Mouse (Mus musculus): ENCODE data around the gene Zscan21. TPM values are rescaled to one million over a fixed set of nuclear protein-coding genes. Genes with fewer than 3 reads are reported as not detected.
"Not testable (repeated sequence)": the region's sequence is repeated elsewhere in the genome, so short reads cannot be mapped to it uniquely, and the experiment has no call there.

The Zscan21 gene
- polyA plus RNA-seq, 1 experiment from 2014 or later, result 105 TPM

DNA sequence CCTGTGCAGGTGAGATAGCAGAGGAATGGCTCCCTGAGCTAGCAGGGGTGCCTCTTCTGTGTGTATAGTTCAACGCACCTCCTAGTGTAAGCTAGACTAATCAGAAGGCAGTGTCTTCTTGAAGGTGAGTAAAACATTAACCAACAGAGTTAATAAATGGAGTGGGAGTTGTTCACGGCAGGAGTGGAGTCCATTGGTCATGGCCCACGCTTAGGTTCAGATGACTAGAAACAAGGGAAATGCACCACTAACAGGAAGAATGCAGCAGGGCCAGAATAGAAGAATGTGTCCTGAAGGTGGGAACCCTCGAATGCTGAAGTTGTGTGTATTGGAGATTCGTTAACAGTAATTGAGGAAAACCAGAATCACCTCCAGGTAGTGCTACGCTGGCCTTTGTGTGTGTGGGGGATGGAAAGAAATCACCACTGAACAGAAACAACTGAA lies 27.6 kb upstream of the Zscan21 start:
- peaks cover 14% of the 10 kb centered on the region for H3K4me1 ChIP-seq
- peaks cover 51% of the 10 kb centered on the region for H3K36me3 ChIP-seq
- H3K27me3 ChIP-seq (ENCODE audit: low read depth, poor library complexity, severe bottlenecking), result no peaks in the 10 kb centered on the region
- no peak for DNase-seq (ENCODE audit: low spot score)
- H3K27ac ChIP-seq (replicated peaks), result no peak overlapping the region
- H3K4me3 ChIP-seq, result no peak overlapping the region
- 95% methylated on average over 6 of the region's 6 CpGs for WGBS
- no peaks in the 10 kb centered on the region for H3K9me3 ChIP-seq (replicated peaks)

GRCm38 (mm10) chr5:138090271-138090670 lies 26.4 kb upstream of the Zscan21 start:
- peaks cover 14% of the 10 kb centered on the region for H3K4me1 ChIP-seq
- no peaks in the 10 kb centered on the region for H3K9me3 ChIP-seq (replicated peaks)
- DNase-seq (ENCODE audit: low spot score), result peak; percentile 18
- WGBS, result 93% methylated on average over 3 of the region's 3 CpGs
- no peaks in the 10 kb centered on the region for H3K27me3 ChIP-seq (ENCODE audit: low read depth, poor library complexity, severe bottlenecking)
- no peak overlapping the region for H3K27ac ChIP-seq (replicated peaks)
- no peak overlapping the region for H3K4me3 ChIP-seq
- peaks cover 62% of the 10 kb centered on the region for H3K36me3 ChIP-seq

GRCm38 (mm10) chr5:138090737-138091136 lies 26.0 kb upstream of the Zscan21 start:
- H3K9me3 ChIP-seq (replicated peaks), result no peaks in the 10 kb centered on the region
- peaks cover 67% of the 10 kb centered on the region for H3K36me3 ChIP-seq
- DNase-seq (ENCODE audit: low spot score), result no peak
- H3K4me1 ChIP-seq, result peaks cover 14% of the 10 kb centered on the region
- no peaks in the 10 kb centered on the region for H3K27me3 ChIP-seq (ENCODE audit: low read depth, poor library complexity, severe bottlenecking)
- 96% methylated on average over 5 of the region's 5 CpGs for WGBS
- no peak overlapping the region for H3K4me3 ChIP-seq
- no peak overlapping the region for H3K27ac ChIP-seq (replicated peaks)

DNA sequence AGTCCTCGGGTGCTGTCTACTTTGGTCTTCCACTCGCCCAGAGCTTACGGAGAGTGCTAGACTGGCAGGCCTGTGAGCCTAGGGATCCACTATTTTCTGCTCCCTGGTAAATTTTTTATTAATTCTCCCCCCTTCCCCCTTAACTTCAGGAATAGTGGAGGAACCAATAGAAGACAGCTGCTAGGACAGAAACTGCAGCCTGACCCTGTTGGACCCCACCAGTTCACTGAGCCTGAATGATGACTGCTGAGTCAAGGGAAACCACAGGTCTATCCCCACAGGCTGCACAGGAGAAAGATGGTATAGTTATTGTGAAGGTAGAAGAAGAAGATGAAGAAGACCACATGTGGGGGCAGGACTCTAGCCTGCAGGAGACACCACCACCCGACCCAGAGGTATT lies 23.9 kb upstream of the Zscan21 start:
- Histone ChIP-seq H3K4me3 (no peak overlapping the region), H3K27me3 (ENCODE audit: low read depth, poor library complexity, severe bottlenecking) (no peaks in the 10 kb centered on the region), H3K4me1 (no peaks in the 10 kb centered on the region), H3K27ac (replicated peaks) (no peak overlapping the region), H3K36me3 (peaks cover 78% of the 10 kb centered on the region), H3K9me3 (replicated peaks) (no peaks in the 10 kb centered on the region)
- no peak for DNase-seq (ENCODE audit: low spot score)
- 96% methylated on average over 4 of the region's 4 CpGs for WGBS

- 97% methylated on average over 6 of the region's 6 CpGs for WGBS
- Histone ChIP-seq H3K4me3 (no peak overlapping the region), H3K27ac (replicated peaks) (no peak overlapping the region), H3K9me3 (replicated peaks) (no peaks in the 10 kb centered on the region; the same call in 1 of the 2 replicates), H3K36me3 (peaks cover 78% of the 10 kb centered on the region), H3K27me3 (ENCODE audit: low read depth, poor library complexity, severe bottlenecking) (no peaks in the 10 kb centered on the region), H3K4me1 (no peaks in the 10 kb centered on the region)
- no peak for DNase-seq (ENCODE audit: low spot score)
Observed at GRCm38 (mm10) chr5:138094474-138094873, 22.2 kb upstream of the Zscan21 start.

DNA sequence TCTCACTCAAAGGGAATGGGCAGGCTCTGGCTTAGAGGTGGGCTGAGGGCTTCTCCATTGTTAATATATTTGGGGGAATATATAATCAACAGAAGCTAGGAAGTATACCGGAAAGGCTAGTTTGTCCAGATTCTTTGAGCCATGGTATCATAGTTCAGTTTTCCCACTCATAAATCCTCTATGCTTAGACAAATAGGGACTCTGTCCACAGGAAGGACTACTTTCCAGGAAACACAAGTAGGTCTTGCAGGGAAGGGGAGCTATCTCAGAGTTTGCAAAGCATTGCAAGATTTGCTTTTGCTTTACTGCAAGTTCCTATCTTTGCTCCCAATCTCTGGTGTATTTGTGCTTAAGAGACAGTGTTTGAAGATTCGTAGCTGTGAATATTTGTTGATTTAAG lies 11.7 kb upstream of the Zscan21 start:
- DNase-seq (ENCODE audit: low spot score), result no peak
- H3K4me1 ChIP-seq, result peaks cover 7% of the 10 kb centered on the region
- no peak overlapping the region for H3K4me3 ChIP-seq
- no peaks in the 10 kb centered on the region for H3K9me3 ChIP-seq (replicated peaks)
- 91% methylated on average over 2 of the region's 2 CpGs for WGBS
- H3K27me3 ChIP-seq (ENCODE audit: low read depth, poor library complexity, severe bottlenecking), result no peaks in the 10 kb centered on the region
- peaks cover 57% of the 10 kb centered on the region for H3K36me3 ChIP-seq
- no peak overlapping the region for H3K27ac ChIP-seq (replicated peaks)

DNA sequence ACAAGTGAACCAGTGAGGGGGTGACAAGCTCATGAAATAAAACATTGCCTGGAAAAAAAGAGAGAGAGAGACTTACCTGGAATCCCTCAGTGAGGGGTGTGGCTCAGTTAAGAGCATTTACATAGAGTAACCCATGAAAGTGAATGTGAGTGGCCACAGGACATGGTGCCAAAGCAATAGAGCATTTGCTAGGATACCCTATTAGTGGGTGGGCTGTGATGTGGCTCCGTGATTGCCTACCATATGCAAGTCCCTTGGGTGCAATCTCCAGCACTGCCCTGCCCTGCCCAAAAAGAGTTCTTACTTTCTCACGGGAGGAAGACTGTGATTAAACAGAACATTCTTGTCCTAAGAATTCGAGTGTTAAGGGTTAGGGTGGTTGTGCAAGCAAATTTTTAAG lies 9.6 kb upstream of the Zscan21 start:
- H3K4me3 ChIP-seq, result no peak overlapping the region
- no peaks in the 10 kb centered on the region for H3K9me3 ChIP-seq (replicated peaks)
- DNase-seq (ENCODE audit: low spot score), result no peak
- no peak overlapping the region for H3K27ac ChIP-seq (replicated peaks)
- WGBS, result 70% methylated on average over 3 of the region's 3 CpGs
- peaks cover 36% of the 10 kb centered on the region for H3K36me3 ChIP-seq
- H3K4me1 ChIP-seq, result peaks cover 7% of the 10 kb centered on the region
- no peaks in the 10 kb centered on the region for H3K27me3 ChIP-seq (ENCODE audit: low read depth, poor library complexity, severe bottlenecking)

- not testable (repeated sequence) for H3K4me3 ChIP-seq; DNase-seq (ENCODE audit: low spot score); H3K36me3 ChIP-seq; H3K27me3 ChIP-seq (ENCODE audit: low read depth, poor library complexity, severe bottlenecking); H3K27ac ChIP-seq (replicated peaks); H3K9me3 ChIP-seq (replicated peaks); H3K4me1 ChIP-seq
- 63% methylated on average over 4 of the region's 4 CpGs for WGBS
Observed at GRCm38 (mm10) chr5:138109847-138110396, 6.8 kb upstream of the Zscan21 start.

DNA sequence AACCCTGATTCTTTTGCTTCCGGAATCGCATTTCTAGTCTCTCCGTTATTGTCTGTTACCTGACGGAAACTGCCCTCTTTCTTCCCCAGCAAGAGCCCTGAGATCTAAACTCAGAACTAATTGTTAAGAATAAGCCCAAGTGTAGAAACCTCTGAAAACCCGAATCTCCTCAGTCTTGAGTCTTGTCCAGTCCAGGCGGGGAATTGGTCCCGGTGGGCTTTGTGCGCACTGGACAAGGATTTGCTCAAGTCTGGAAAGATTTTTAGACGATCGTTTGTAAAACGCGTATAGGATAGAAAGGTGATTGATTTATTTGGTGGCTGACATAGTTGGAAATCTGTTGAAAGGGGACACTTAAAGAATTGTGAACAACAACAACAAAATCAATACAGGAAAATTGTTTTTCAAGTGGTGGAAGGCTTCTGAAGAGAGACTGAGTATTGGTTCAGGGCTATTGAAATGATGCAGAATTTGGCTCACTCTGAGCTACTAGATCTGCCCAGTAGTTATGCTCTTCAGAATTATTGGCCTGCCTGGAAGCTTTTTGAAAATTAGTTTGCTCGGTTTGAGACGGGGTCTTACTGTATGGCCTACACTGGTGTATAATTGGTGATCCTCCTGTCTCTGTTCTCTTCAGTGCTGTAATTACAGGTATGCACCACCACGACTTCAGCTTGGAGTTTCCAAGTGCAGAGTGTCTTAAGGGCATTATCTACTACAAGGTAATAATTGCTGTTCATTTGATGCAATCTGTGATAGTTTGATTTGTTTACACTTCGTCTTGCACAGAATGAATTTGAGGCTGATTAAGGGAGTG lies 704 bp downstream of the Zscan21 start:
- Histone ChIP-seq H3K27me3 (ENCODE audit: low read depth, poor library complexity, severe bottlenecking) (no peaks in the 10 kb centered on the region), H3K4me3 (peak overlapping the region; percentile 72), H3K36me3 (peaks cover 32% of the 10 kb centered on the region), H3K27ac (replicated peaks) (peak overlapping the region; percentile 92), H3K9me3 (replicated peaks) (no peaks in the 10 kb centered on the region), H3K4me1 (peaks cover 16% of the 10 kb centered on the region)
- DNase-seq (ENCODE audit: low spot score), result no peak
- 13% methylated on average over 16 of the region's 16 CpGs for WGBS

GRCm38 (mm10) chr5:138118041-138118440 lies 1.3 kb downstream of the Zscan21 start:
- H3K4me1 ChIP-seq, result peaks cover 16% of the 10 kb centered on the region
- 77% methylated on average over 3 of the region's 3 CpGs for WGBS
- no peak overlapping the region for H3K27ac ChIP-seq (replicated peaks)
- H3K9me3 ChIP-seq (replicated peaks), result no peaks in the 10 kb centered on the region
- DNase-seq (ENCODE audit: low spot score), result no peak
- peak overlapping the region; percentile 72 for H3K4me3 ChIP-seq
- no peaks in the 10 kb centered on the region for H3K27me3 ChIP-seq (ENCODE audit: low read depth, poor library complexity, severe bottlenecking)
- H3K36me3 ChIP-seq, result peaks cover 38% of the 10 kb centered on the region

DNA sequence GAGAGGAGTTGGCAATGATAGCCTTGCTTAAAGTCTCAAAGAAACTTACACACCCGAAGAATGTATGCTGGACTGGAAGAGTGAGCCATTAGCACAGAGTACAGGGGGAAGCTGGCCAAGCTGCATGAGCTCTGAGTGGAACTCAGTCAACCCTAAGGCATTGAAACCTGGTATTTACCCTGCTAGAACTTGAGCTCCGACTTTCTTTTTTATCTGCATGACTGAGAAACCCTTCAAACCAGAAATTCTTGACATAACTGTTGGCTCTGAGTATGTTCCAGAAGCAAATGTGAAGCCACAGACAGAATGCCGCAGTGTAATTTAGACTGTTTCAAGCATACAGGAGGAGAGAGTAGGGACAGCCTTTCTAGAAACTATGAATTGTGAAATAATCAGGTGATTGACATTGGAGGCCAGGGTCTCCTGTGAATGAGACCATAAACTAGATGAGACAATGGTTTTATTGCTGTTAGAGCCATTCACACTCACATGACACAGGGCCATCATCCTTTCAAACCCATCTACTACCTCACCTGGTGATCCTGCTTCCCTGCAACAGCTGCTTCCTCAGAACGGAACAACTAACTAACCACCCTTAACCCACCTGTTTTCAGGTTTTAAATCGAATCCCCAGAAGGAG lies 15.8 kb downstream of the Zscan21 start:
- WGBS, result 96% methylated on average over 5 of the region's 5 CpGs
- H3K4me1 ChIP-seq, result no peaks in the 10 kb centered on the region

GRCm38 (mm10) chr5:138137257-138137656 lies 20.6 kb downstream of the Zscan21 start:
- Histone ChIP-seq H3K9me3 (replicated peaks) (no peaks in the 10 kb centered on the region), H3K4me3 (no peak overlapping the region), H3K4me1 (no peaks in the 10 kb centered on the region), H3K27ac (replicated peaks) (no peak overlapping the region), H3K27me3 (ENCODE audit: low read depth, poor library complexity, severe bottlenecking) (no peaks in the 10 kb centered on the region), H3K36me3 (peaks cover 62% of the 10 kb centered on the region)
- DNase-seq (ENCODE audit: low spot score), result no peak
- WGBS, result 93% methylated on average over 4 of the region's 4 CpGs

More for the DNA sequence above, 15.8 kb downstream of the Zscan21 start:
- peaks cover 84% of the 10 kb centered on the region for H3K36me3 ChIP-seq
- no peaks in the 10 kb centered on the region for H3K27me3 ChIP-seq (ENCODE audit: low read depth, poor library complexity, severe bottlenecking)
- H3K4me3 ChIP-seq, result no peak overlapping the region
- no peak for DNase-seq (ENCODE audit: low spot score)
- H3K9me3 ChIP-seq (replicated peaks), result no peaks in the 10 kb centered on the region
- H3K27ac ChIP-seq (replicated peaks), result no peak overlapping the region
